Mouse (Mus musculus) embryonic fibroblast, embryonic 13.5 days (primary cell): ENCODE data around the gene Fga.

Source experiments
- CTCF ChIP-seq: IDR thresholded peaks from 2 replicates; pipeline ENCODE4 v1.5.1; 2011; ENCODE audit warnings: mild to moderate bottlenecking, control low read depth, low read length, moderate library complexity, borderline replicate concordance; ENCODE audit not compliant: insufficient read depth
- POLR2A ChIP-seq: IDR thresholded peaks from 2 replicates; pipeline ENCODE4 v1.6.1; 2011; ENCODE audit warnings: low read depth, mild to moderate bottlenecking, control low read depth, low read length, moderate library complexity

GRCm38 (mm10) chr3:83010291-83010690 is 15.6 kb upstream of the Fga start:
- no peak for TF ChIP-seq CTCF
- TF ChIP-seq POLR2A, result no peak
